ENCODE assay signal across 9 mouse cellular contexts in the genomic region with DNA sequence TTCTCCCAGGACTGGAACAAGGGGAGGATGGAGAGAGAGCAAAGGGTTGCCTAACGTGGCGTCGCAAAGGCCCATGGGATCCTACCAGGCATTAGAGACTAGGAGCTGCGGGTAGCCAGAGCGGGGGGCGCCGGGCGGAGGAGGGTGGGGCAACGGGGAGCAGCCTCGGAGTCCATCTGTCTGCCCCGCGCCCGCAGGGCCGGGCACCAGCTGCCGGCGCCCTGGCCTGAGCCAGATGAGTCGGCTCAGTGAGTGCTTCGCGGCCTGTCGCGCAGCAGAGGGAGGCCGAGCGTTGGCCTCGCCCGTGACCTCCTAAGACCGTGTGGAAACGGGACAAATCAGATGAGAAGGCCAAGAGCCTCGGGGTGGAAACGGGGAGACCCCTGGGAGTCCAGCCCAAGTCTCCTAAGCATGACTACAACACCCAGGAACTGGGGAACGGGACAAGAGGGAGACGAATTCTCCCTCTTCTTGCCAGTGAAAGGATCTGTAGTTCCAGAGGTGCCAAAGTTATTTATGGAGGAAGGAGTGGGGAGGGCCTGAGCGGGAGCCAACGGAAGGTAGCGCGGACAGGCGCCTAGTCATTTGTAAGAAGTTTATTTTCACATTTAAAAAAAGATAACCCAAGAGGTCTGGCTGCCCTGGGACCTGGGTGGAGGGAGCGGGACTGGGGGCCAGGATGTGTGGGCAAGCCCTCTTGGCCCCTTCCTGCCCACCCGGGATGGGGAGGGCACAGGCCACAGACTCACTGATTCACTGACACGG. TPM values are rescaled to one million over a fixed set of nuclear protein-coding genes. Genes with fewer than 3 reads are reported as not detected.
DNase-seq lines count a peak whose midpoint lies in the region; ATAC-seq lines count a peak whose summit lies in the region.
"Had no signal": no experiment of that assay in that cellular context is flagged by ENCODE, and none has a peak within 500 bp of the region (broad histone marks: within the 10 kb centered on the region; RNA-seq: fewer than 3 reads in every experiment).

No protein-coding gene starts in this region.

- peak; percentile 16 to 42 for DNase-seq in heart, adult 18-20 months
- DNase-seq in heart, postnatal 4 days, result no peak
- DNase-seq in embryo, embryonic 9.5 days (ENCODE audit: extremely low spot score), result peak; percentile 56
- DNase-seq in frontal cortex, postnatal 10 days (ENCODE audit: low spot score in 2 of 2), result no peak

- H3K27me3 ChIP-seq in heart, embryonic 16.5 days (ENCODE audit: control insufficient read depth, insufficient read depth, low read length), result peaks cover 70% of the 10 kb centered on the region
- peaks cover 77% of the 10 kb centered on the region for H3K27me3 ChIP-seq in liver, embryonic 12.5 days (replicated peaks)
- peaks cover 70% of the 10 kb centered on the region for H3K27me3 ChIP-seq in stomach, embryonic 16.5 days (ENCODE audit: control insufficient read depth, insufficient read depth, low read length)

- WGBS in heart, embryonic 16.5 days, result 2% methylated on average over 39 of the region's 39 CpGs
- 3% methylated on average over 39 of the region's 39 CpGs for WGBS in liver, embryonic 12.5 days (ENCODE audit: insufficient replicate concordance)
- WGBS in stomach, embryonic 16.5 days, result 2% methylated on average over 39 of the region's 39 CpGs

- peak overlapping the region; percentile 70 for H3K4me2 ChIP-seq in heart, embryonic 16.5 days (ENCODE audit: low read depth, low read length)
- peak overlapping the region; percentile 42 for H3K4me2 ChIP-seq in liver, embryonic 12.5 days
- H3K4me2 ChIP-seq in stomach, embryonic 16.5 days (ENCODE audit: low read depth, low read length), result peak overlapping the region; percentile 30

- no peak overlapping the region for H3K27ac ChIP-seq in heart, embryonic 16.5 days (ENCODE audit: low read length)
- H3K27ac ChIP-seq in liver, embryonic 12.5 days, result no peak overlapping the region
- no peak overlapping the region for H3K27ac ChIP-seq in stomach, embryonic 16.5 days (ENCODE audit: low read length)

- peaks cover 12% of the 10 kb centered on the region for H3K4me1 ChIP-seq in heart, embryonic 16.5 days (ENCODE audit: control insufficient read depth, insufficient read depth, low read length)
- peaks cover 13% of the 10 kb centered on the region for H3K4me1 ChIP-seq in liver, embryonic 12.5 days
- peaks cover 10% of the 10 kb centered on the region for H3K4me1 ChIP-seq in stomach, embryonic 16.5 days (ENCODE audit: control insufficient read depth, insufficient read depth, low read length)

- ATAC-seq in heart, embryonic 16.5 days (replicated peaks; ENCODE audit: extremely low read depth, insufficient read depth, low FRiP score), result no peak; the same call in 1 of the 2 replicates
- 0 out of 2 replicates have a peak, but pooled peaks have one; percentile 13 for ATAC-seq in liver, embryonic 12.5 days
- ATAC-seq in stomach, embryonic 16.5 days (ENCODE audit: insufficient read depth, low FRiP score), result peak; percentile 7; the same call in 1 of the 2 replicates
- ATAC-seq in megakaryocyte progenitor cell, adult 5-6 weeks (replicated peaks; ENCODE audit: poor library complexity), result no peak

- 0 out of 2 replicates have a peak overlapping the region, but pooled peaks have one; percentile 33 for H3K9ac ChIP-seq in heart, embryonic 16.5 days (ENCODE audit: low read length)
- no peak overlapping the region for H3K9ac ChIP-seq in liver, embryonic 12.5 days
- no peak overlapping the region for H3K9ac ChIP-seq in stomach, embryonic 16.5 days (ENCODE audit: low read length)

- H3K4me3 ChIP-seq in heart, embryonic 16.5 days (ENCODE audit: low read length), result peak overlapping the region; percentile 43
- no peak overlapping the region for H3K4me3 ChIP-seq in liver, embryonic 12.5 days
- H3K4me3 ChIP-seq in stomach, embryonic 16.5 days (replicated peaks; ENCODE audit: low read length), result peak overlapping the region; percentile 15

- no peaks in the 10 kb centered on the region for H3K9me3 ChIP-seq in heart, embryonic 16.5 days (replicated peaks; ENCODE audit: control insufficient read depth, low read length)
- no peaks in the 10 kb centered on the region for H3K9me3 ChIP-seq in liver, embryonic 12.5 days (replicated peaks)
- H3K9me3 ChIP-seq in stomach, embryonic 16.5 days (replicated peaks; ENCODE audit: control insufficient read depth, low read length), result no peaks in the 10 kb centered on the region

- no peaks in the 10 kb centered on the region; the same call in none of the 2 replicates for H3K36me3 ChIP-seq in heart, embryonic 16.5 days (ENCODE audit: control insufficient read depth, insufficient read depth)
- peaks cover 31% of the 10 kb centered on the region for H3K36me3 ChIP-seq in liver, embryonic 12.5 days
- no peaks in the 10 kb centered on the region for H3K36me3 ChIP-seq in stomach, embryonic 16.5 days (ENCODE audit: control insufficient read depth, insufficient read depth, low read length)

RNA-seq across cellular contexts. Expression of a gene that starts 7.9 kb away (rescaled TPM):
- total RNA-seq in heart, adult 18-20 months (2021), result not detected
- not detected for total RNA-seq in heart, postnatal 4 days (2021)
- polyA plus RNA-seq in heart, embryonic 16.5 days (2015; fragmentation: Nextera tagmentation; extraction: Ambion mirVana), result not detected in 2 replicates
- polyA plus RNA-seq in liver, embryonic 12.5 days (2016; fragmentation: Nextera tagmentation; extraction: Ambion mirVana), result not detected in 2 replicates
- polyA plus RNA-seq in stomach, embryonic 16.5 days (2015; fragmentation: Nextera tagmentation; extraction: Ambion mirVana), result not detected in 2 replicates
- total RNA-seq in megakaryocyte progenitor cell, adult 5-6 weeks (2015), result not detected in 2 replicates
- 0.24 TPM in 1 of 2 replicates, not detected in the other for total RNA-seq in megakaryocyte progenitor cell, adult 5-6 weeks (2017)
- total RNA-seq: neutrophil, adult 5-6 weeks had no signal

Comparison
In these comparisons a context has a peak if more than half of its experiments do, and no peak if none do; other contexts are left out.
1. DNase-seq: peak in heart, adult 18-20 months (2 of 2) and embryo, embryonic 9.5 days (single experiment); none in heart, postnatal 4 days (single experiment) and frontal cortex, postnatal 10 days (0 of 2).
2. ATAC-seq: peak in liver, embryonic 12.5 days (single experiment) and stomach, embryonic 16.5 days (single experiment); none in heart, embryonic 16.5 days (single experiment) and megakaryocyte progenitor cell, adult 5-6 weeks (single experiment).
3. Peak in every context shown above with its lines, with median percentiles within 50 percentile points of each other: H3K4me2 ChIP-seq.